Mouse (Mus musculus): ENCODE measurements around the gene Il34.

DNA sequence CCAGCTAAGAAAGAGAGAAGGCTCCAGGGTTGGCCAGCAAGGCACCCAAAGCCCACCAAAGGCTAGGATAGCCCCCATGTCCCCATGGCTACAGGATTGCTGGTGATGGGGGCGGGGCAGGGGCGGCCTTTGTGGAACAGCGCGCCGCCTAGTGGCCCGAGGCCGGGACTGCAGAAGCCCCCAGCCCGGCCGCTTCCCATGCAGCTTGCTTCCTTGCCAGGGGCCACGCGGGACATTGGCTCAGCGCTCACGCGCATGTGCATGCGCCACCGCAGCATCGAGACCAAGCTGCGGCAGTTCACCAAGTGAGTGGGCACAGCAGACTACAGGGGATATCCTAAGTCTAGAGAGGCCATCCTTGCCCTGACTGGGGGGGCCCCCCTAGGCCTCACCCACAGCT lies 78.8 kb downstream of the Il34 start:
- peak; percentile 18; the same call in 1 of the 2 replicates for TF ChIP-seq CTCF (IDR thresholded peaks at IDR 0.05; ENCODE audit: insufficient read depth, low read length)
- TF ChIP-seq POLR2A (IDR thresholded peaks at IDR 0.05; ENCODE audit: borderline replicate concordance, extremely low read depth, low read depth, low read length): no peak

Measured in lung, adult 2 months (tissue).